In genomic region chr10:25446953-25447525, GRCm38 (mm10) we compare ENCODE assay signal across 10 mouse cellular contexts.
DNase-seq lines count a peak whose midpoint lies in the region; ATAC-seq and TF ChIP-seq lines count a peak whose summit lies in the region.
"Had no signal": no experiment of that assay in that cellular context is flagged by ENCODE, and none has a peak within 500 bp of the region (broad histone marks: within the 10 kb centered on the region; RNA-seq: fewer than 3 reads in every experiment).

No protein-coding gene starts in this region.

- H3K4me1 ChIP-seq in heart, postnatal 0 days (ENCODE audit: control insufficient read depth, insufficient read depth): peaks cover 5% of the 10 kb centered on the region; the same call in 1 of the 2 replicates
- peaks cover 4% of the 10 kb centered on the region; the same call in 1 of the 2 replicates for H3K4me1 ChIP-seq in thymus, adult 2 months (replicated peaks; ENCODE audit: control insufficient read depth, insufficient read depth, low read length)
- no peaks in the 10 kb centered on the region for H3K4me1 ChIP-seq in intestine, postnatal 0 days (replicated peaks; ENCODE audit: control insufficient read depth, insufficient read depth, low read length)
- H3K4me1 ChIP-seq: embryonic facial prominence, embryonic 12.5 days had no signal

- WGBS in heart, postnatal 0 days: 43% methylated on average over 5 of the region's 5 CpGs
- 45% methylated on average over 5 of the region's 5 CpGs for WGBS in thymus, adult 2 months
- 67% methylated on average over 5 of the region's 5 CpGs for WGBS in intestine, postnatal 0 days

- DNase-seq in gastrocnemius, adult 2 months: no peak
- DNase-seq in gastrocnemius, postnatal 4 days (ENCODE audit: low spot score in 2 of 2): no peak
- DNase-seq in layer of hippocampus, adult 9-10 months (ENCODE audit: low spot score): peak; percentile 42
- no peak for DNase-seq in layer of hippocampus, postnatal 36 days
- DNase-seq in B cell, adult 2 months: peak; percentile 65 to 74
- DNase-seq in heart, postnatal 0 days (ENCODE audit: low spot score): no peak
- no peak for DNase-seq in thymus, adult 2 months

- peak; percentile 62; the same call in 1 of the 2 replicates for ATAC-seq in heart, postnatal 0 days (ENCODE audit: insufficient read depth, low read depth)
- no peak for ATAC-seq in intestine, postnatal 0 days
- ATAC-seq: intestine, embryonic 16.5 days had no signal

- no peak overlapping the region for H3K9ac ChIP-seq in heart, postnatal 0 days (replicated peaks; ENCODE audit: low read depth, low read length)
- no peak overlapping the region for H3K9ac ChIP-seq in intestine, postnatal 0 days (ENCODE audit: low read depth, low read length)
- H3K9ac ChIP-seq: embryonic facial prominence, embryonic 12.5 days had no signal

- TF ChIP-seq POLR2A in thymus, adult 2 months (IDR thresholded peaks at IDR 0.05; ENCODE audit: control insufficient read depth, extremely low read depth, insufficient read depth, low read length, poor library complexity): no peak

- H3K27ac ChIP-seq in gastrocnemius, adult 2 months: 0 out of 2 replicates have a peak overlapping the region, but pooled peaks have one; percentile 17
- H3K27ac ChIP-seq in heart, postnatal 0 days (ENCODE audit: low read depth): peak overlapping the region; percentile 23
- H3K27ac ChIP-seq in thymus, adult 2 months (ENCODE audit: control insufficient read depth, insufficient read depth, low read length): no peak overlapping the region
- no peak overlapping the region for H3K27ac ChIP-seq in intestine, postnatal 0 days (ENCODE audit: low read depth, low read length)
- H3K27ac ChIP-seq: embryonic facial prominence, embryonic 12.5 days had no signal

- no peak overlapping the region for H3K4me3 ChIP-seq in gastrocnemius, adult 2 months
- no peak overlapping the region for H3K4me3 ChIP-seq in heart, postnatal 0 days (ENCODE audit: low read depth, low read length)
- no peak overlapping the region for H3K4me3 ChIP-seq in thymus, adult 2 months (ENCODE audit: control insufficient read depth, insufficient read depth, low read length)
- no peak overlapping the region for H3K4me3 ChIP-seq in intestine, postnatal 0 days (ENCODE audit: low read depth, low read length)
- H3K4me3 ChIP-seq: embryonic facial prominence, embryonic 12.5 days had no signal

- intact Hi-C loops in gastrocnemius, adult 2 months (cut with DNase I): no loop called here

- peaks cover 16% of the 10 kb centered on the region for H3K36me3 ChIP-seq in heart, postnatal 0 days (replicated peaks; ENCODE audit: control insufficient read depth, insufficient read depth, low read length)
- H3K36me3 ChIP-seq in thymus, adult 2 months (ENCODE audit: control insufficient read depth, insufficient read depth, low read length): peaks cover 13% of the 10 kb centered on the region
- H3K36me3 ChIP-seq in intestine, postnatal 0 days (ENCODE audit: control insufficient read depth, insufficient read depth): peaks cover 10% of the 10 kb centered on the region; the same call in 1 of the 2 replicates

- no peaks in the 10 kb centered on the region for H3K9me3 ChIP-seq in heart, postnatal 0 days (replicated peaks; ENCODE audit: control insufficient read depth, low read length)
- H3K9me3 ChIP-seq in intestine, postnatal 0 days (ENCODE audit: control insufficient read depth): no peaks in the 10 kb centered on the region
- H3K9me3 ChIP-seq: embryonic facial prominence, embryonic 12.5 days had no signal

- H3K4me2 ChIP-seq in heart, postnatal 0 days (ENCODE audit: low read depth, low read length): no peak overlapping the region
- no peak overlapping the region for H3K4me2 ChIP-seq in intestine, postnatal 0 days (replicated peaks; ENCODE audit: low read depth)
- H3K4me2 ChIP-seq: embryonic facial prominence, embryonic 12.5 days had no signal

- H3K27me3 ChIP-seq in heart, postnatal 0 days (ENCODE audit: control insufficient read depth, insufficient read depth, low read length): no peaks in the 10 kb centered on the region
- H3K27me3 ChIP-seq in thymus, adult 2 months (ENCODE audit: control insufficient read depth, insufficient read depth, low read length): no peaks in the 10 kb centered on the region
- no peaks in the 10 kb centered on the region for H3K27me3 ChIP-seq in intestine, postnatal 0 days (replicated peaks; ENCODE audit: control insufficient read depth, insufficient read depth, low read length)
- H3K27me3 ChIP-seq: embryonic facial prominence, embryonic 12.5 days had no signal

- TF ChIP-seq EP300 in heart, postnatal 0 days (IDR thresholded peaks at IDR 0.05; ENCODE audit: low read depth): no peak

- no peak for TF ChIP-seq CTCF in gastrocnemius, adult 2 months (IDR thresholded peaks at IDR 0.05)
- TF ChIP-seq CTCF in heart, postnatal 0 days (IDR thresholded peaks at IDR 0.05; ENCODE audit: low read depth): no peak
- no peak for TF ChIP-seq CTCF in thymus, adult 2 months (IDR thresholded peaks at IDR 0.05; ENCODE audit: borderline replicate concordance, control insufficient read depth, extremely low read depth, insufficient read depth, low read length, poor library complexity)
- TF ChIP-seq CTCF in intestine, postnatal 0 days (IDR thresholded peaks at IDR 0.05; ENCODE audit: low read depth): no peak

Comparison
In these comparisons a context has a peak if more than half of its experiments do, and no peak if none do; other contexts are left out.
1. DNase-seq: peak in layer of hippocampus, adult 9-10 months (single experiment) and B cell, adult 2 months (2 of 2); none in gastrocnemius, adult 2 months (single experiment), gastrocnemius, postnatal 4 days (0 of 2), layer of hippocampus, postnatal 36 days (0 of 2), heart, postnatal 0 days (single experiment) and thymus, adult 2 months (single experiment).
2. H3K27ac ChIP-seq: peak in gastrocnemius, adult 2 months (single experiment) and heart, postnatal 0 days (single experiment); none in thymus, adult 2 months (single experiment) and intestine, postnatal 0 days (single experiment).